8 mouse cellular contexts compared by ENCODE assay signal in genomic region chr2:152962091-152962793, GRCm38 (mm10). TPM values are rescaled to one million over a fixed set of nuclear protein-coding genes. Genes with fewer than 3 reads are reported as not detected.
DNase-seq lines count a peak whose midpoint lies in the region; ATAC-seq and TF ChIP-seq lines count a peak whose summit lies in the region.

TSS of gene Ttll9 (plus strand) at chr2:152962485.

- H3K4me3 ChIP-seq in heart, embryonic 13.5 days, result peak within 1 kb of the TSS; percentile 55
- H3K4me3 ChIP-seq in kidney, embryonic 16.5 days (ENCODE audit: low read length), result peak within 1 kb of the TSS; percentile 56
- H3K4me3 ChIP-seq in limb, embryonic 15.5 days, result peak within 1 kb of the TSS; percentile 51
- peak within 1 kb of the TSS; percentile 46 for H3K4me3 ChIP-seq in midbrain, embryonic 16.5 days (ENCODE audit: low read depth, low read length)
- peak within 1 kb of the TSS; percentile 49 for H3K4me3 ChIP-seq in stomach, embryonic 15.5 days (replicated peaks)

- peak within 1 kb of the TSS; percentile 73 for H3K4me2 ChIP-seq in heart, embryonic 13.5 days
- peak within 1 kb of the TSS; percentile 87 for H3K4me2 ChIP-seq in kidney, embryonic 16.5 days (replicated peaks; ENCODE audit: low read depth, low read length)
- H3K4me2 ChIP-seq in limb, embryonic 15.5 days, result peak within 1 kb of the TSS; percentile 80
- peak within 1 kb of the TSS; percentile 82 for H3K4me2 ChIP-seq in midbrain, embryonic 16.5 days (ENCODE audit: low read length)
- H3K4me2 ChIP-seq in stomach, embryonic 15.5 days, result peak within 1 kb of the TSS; percentile 86

- H3K27ac ChIP-seq in heart, embryonic 13.5 days (replicated peaks), result no peak within 1 kb of the TSS
- H3K27ac ChIP-seq in kidney, embryonic 16.5 days (ENCODE audit: low read length), result no peak within 1 kb of the TSS
- no peak within 1 kb of the TSS for H3K27ac ChIP-seq in limb, embryonic 15.5 days
- H3K27ac ChIP-seq in midbrain, embryonic 16.5 days (ENCODE audit: low read length), result no peak within 1 kb of the TSS
- no peak within 1 kb of the TSS for H3K27ac ChIP-seq in stomach, embryonic 15.5 days

- 2% methylated on average over 34 of the region's 34 CpGs for WGBS in heart, embryonic 13.5 days
- under 1% methylated on average over 34 of the region's 34 CpGs for WGBS in kidney, embryonic 16.5 days
- WGBS in limb, embryonic 15.5 days, result 2% methylated on average over 34 of the region's 34 CpGs
- WGBS in midbrain, embryonic 16.5 days, result 1% methylated on average over 34 of the region's 34 CpGs
- 2% methylated on average over 34 of the region's 34 CpGs for WGBS in stomach, embryonic 15.5 days

- H3K9me3 ChIP-seq in heart, embryonic 13.5 days, result no peaks in the 10 kb centered on the region
- H3K9me3 ChIP-seq in kidney, embryonic 16.5 days (ENCODE audit: low read length), result no peaks in the 10 kb centered on the region
- H3K9me3 ChIP-seq in limb, embryonic 15.5 days, result no peaks in the 10 kb centered on the region
- H3K9me3 ChIP-seq in midbrain, embryonic 16.5 days (replicated peaks; ENCODE audit: control insufficient read depth, low read length, poor library complexity, severe bottlenecking), result no peaks in the 10 kb centered on the region
- H3K9me3 ChIP-seq in stomach, embryonic 15.5 days, result no peaks in the 10 kb centered on the region

- no peaks in the 10 kb centered on the region for H3K4me1 ChIP-seq in heart, embryonic 13.5 days
- 0 out of 2 replicates have a peak, but pooled peaks cover 6% of the 10 kb centered on the region for H3K4me1 ChIP-seq in kidney, embryonic 16.5 days (ENCODE audit: insufficient read depth, low read length)
- 0 out of 2 replicates have a peak, but pooled peaks cover 3% of the 10 kb centered on the region for H3K4me1 ChIP-seq in limb, embryonic 15.5 days
- no peaks in the 10 kb centered on the region; the same call in 1 of the 2 replicates for H3K4me1 ChIP-seq in midbrain, embryonic 16.5 days (ENCODE audit: control insufficient read depth, insufficient read depth, low read length)
- H3K4me1 ChIP-seq in stomach, embryonic 15.5 days, result 0 out of 2 replicates have a peak, but pooled peaks cover 3% of the 10 kb centered on the region

- no peak for ATAC-seq in heart, embryonic 13.5 days (ENCODE audit: extremely low read depth, insufficient number of reproducible peaks, low FRiP score, low TSS enrichment)
- peak; percentile 90 for ATAC-seq in kidney, embryonic 16.5 days (ENCODE audit: low FRiP score, low TSS enrichment)
- ATAC-seq in limb, embryonic 15.5 days (ENCODE audit: insufficient number of reproducible peaks, low FRiP score, low TSS enrichment, low read depth), result peak; percentile 81; the same call in 1 of the 2 replicates
- peak; percentile 92 for ATAC-seq in midbrain, embryonic 16.5 days
- peak; percentile 86 for ATAC-seq in stomach, embryonic 15.5 days (ENCODE audit: insufficient read depth, low FRiP score, low read depth)

- DNase-seq in B cell, adult 2 months, result peak; percentile 50 to 61
- DNase-seq in brain, embryonic 14.5 days (ENCODE audit: low read depth), result peak; percentile 95
- peak; percentile 79 for DNase-seq in fibroblast of lung, adult 2 months (ENCODE audit: low read depth)

- TF ChIP-seq POLR2A in brain, embryonic 14.5 days (IDR thresholded peaks at IDR 0.05; ENCODE audit: borderline replicate concordance, extremely low read depth, insufficient read depth, insufficient read length, poor library complexity, severe bottlenecking), result no peak

- peaks cover 48% of the 10 kb centered on the region for H3K27me3 ChIP-seq in heart, embryonic 13.5 days (replicated peaks)
- H3K27me3 ChIP-seq in kidney, embryonic 16.5 days (ENCODE audit: insufficient read depth, low read length), result no peaks in the 10 kb centered on the region
- H3K27me3 ChIP-seq in limb, embryonic 15.5 days, result 0 out of 2 replicates have a peak, but pooled peaks cover 8% of the 10 kb centered on the region
- no peaks in the 10 kb centered on the region; the same call in 1 of the 2 replicates for H3K27me3 ChIP-seq in midbrain, embryonic 16.5 days (ENCODE audit: control insufficient read depth, insufficient read depth, low read depth, low read length)
- H3K27me3 ChIP-seq in stomach, embryonic 15.5 days (replicated peaks), result 0 out of 2 replicates have a peak, but pooled peaks cover 2% of the 10 kb centered on the region

- no peaks in the 10 kb centered on the region for H3K36me3 ChIP-seq in heart, embryonic 13.5 days
- no peaks in the 10 kb centered on the region for H3K36me3 ChIP-seq in kidney, embryonic 16.5 days (ENCODE audit: insufficient read depth, low read length)
- no peaks in the 10 kb centered on the region for H3K36me3 ChIP-seq in limb, embryonic 15.5 days
- no peaks in the 10 kb centered on the region for H3K36me3 ChIP-seq in midbrain, embryonic 16.5 days (ENCODE audit: control insufficient read depth, insufficient read depth, low read length)
- H3K36me3 ChIP-seq in stomach, embryonic 15.5 days, result no peaks in the 10 kb centered on the region

- H3K9ac ChIP-seq in heart, embryonic 13.5 days, result peak within 1 kb of the TSS; percentile 75
- peak within 1 kb of the TSS; percentile 62 for H3K9ac ChIP-seq in kidney, embryonic 16.5 days (replicated peaks; ENCODE audit: low read length)
- H3K9ac ChIP-seq in limb, embryonic 15.5 days, result no peak within 1 kb of the TSS
- H3K9ac ChIP-seq in midbrain, embryonic 16.5 days (ENCODE audit: low read depth, low read length), result no peak within 1 kb of the TSS
- H3K9ac ChIP-seq in stomach, embryonic 15.5 days, result 0 out of 2 replicates have a peak within 1 kb of the TSS, but pooled peaks have one; percentile 6

- no peak for TF ChIP-seq CTCF in brain, embryonic 14.5 days (IDR thresholded peaks at IDR 0.05; ENCODE audit: borderline replicate concordance, extremely low read depth, insufficient read depth, insufficient read length)

RNA-seq across cellular contexts. Expression of gene Ttll9, which starts in this region (rescaled TPM):
- 4.5 and 5.8 TPM in 2 replicates for polyA plus RNA-seq in brain, embryonic 14.5 days (2012; rRNA removed)
- polyA plus RNA-seq in heart, embryonic 13.5 days (2015; fragmentation: Nextera tagmentation; extraction: Ambion mirVana), result 0.23 and 0.44 TPM in 2 replicates
- polyA plus RNA-seq in kidney, embryonic 16.5 days (2015; fragmentation: Nextera tagmentation; extraction: Ambion mirVana), result 1.2 and 1.3 TPM in 2 replicates
- 0.15 and 0.52 TPM in 2 replicates for polyA plus RNA-seq in limb, embryonic 15.5 days (2015; fragmentation: Nextera tagmentation; extraction: Ambion mirVana)
- polyA plus RNA-seq in midbrain, embryonic 16.5 days (2015; fragmentation: Nextera tagmentation; extraction: Ambion mirVana), result 6.8 and 9.2 TPM in 2 replicates
- 0.21 and 0.35 TPM in 2 replicates for polyA plus RNA-seq in stomach, embryonic 15.5 days (2015; fragmentation: Nextera tagmentation; extraction: Ambion mirVana)

Comparison
In these comparisons a context has a peak if more than half of its experiments do, and no peak if none do; other contexts are left out.
1. Peak in ATAC-seq, H3K4me3 ChIP-seq and H3K4me2 ChIP-seq in limb, embryonic 15.5 days; RNA of the gene not detected or under 1 TPM.
2. Peak in ATAC-seq, H3K4me3 ChIP-seq, H3K9ac ChIP-seq and H3K4me2 ChIP-seq in stomach, embryonic 15.5 days; RNA of the gene not detected or under 1 TPM.
3. H3K9ac ChIP-seq: peak in heart, embryonic 13.5 days (single experiment) and kidney, embryonic 16.5 days (single experiment); none in limb, embryonic 15.5 days (single experiment) and midbrain, embryonic 16.5 days (single experiment).
4. Peak in every context shown above with its lines, with median percentiles within 50 percentile points of each other: DNase-seq, H3K4me2 ChIP-seq and H3K4me3 ChIP-seq.